Mouse (Mus musculus) telencephalon, adult 2 months (tissue): Measurements from ENCODE around the gene Fbxo48.

ENCODE experiments used
- DNase-seq: peaks from one replicate; pipeline ENCODE4 v3.0.0-alpha.2; 2011; ENCODE audit warnings: low read depth, low spot score

Gene Fbxo48

GRCm38 (mm10) chr11:16950976-16951760, at the start of gene Fbxo48:
Fbxo48 (plus strand) TSS chr11:16951375.
- DNase-seq: peak; percentile 97

- peak; percentile 56 for DNase-seq
Observed at GRCm38 (mm10) chr11:16904302-16905011, 46.7 kb upstream of the Fbxo48 start.

- DNase-seq: no peak
Observed at GRCm38 (mm10) chr11:16905012-16905332, 46.2 kb upstream of the Fbxo48 start.

- no peak for DNase-seq
Observed at GRCm38 (mm10) chr11:16906530-16906929, 44.6 kb upstream of the Fbxo48 start.

- DNase-seq: no peak
Observed at GRCm38 (mm10) chr11:16907517-16908129, 43.6 kb upstream of the Fbxo48 start.

GRCm38 (mm10) chr11:16914756-16915155, 36.4 kb upstream of the Fbxo48 start:
- no peak for DNase-seq

GRCm38 (mm10) chr11:16915850-16916249, 35.3 kb upstream of the Fbxo48 start:
- DNase-seq: no peak

GRCm38 (mm10) chr11:16917512-16917911, 33.7 kb upstream of the Fbxo48 start:
- no peak for DNase-seq

- DNase-seq: no peak
Observed at GRCm38 (mm10) chr11:16932159-16932558, 19.0 kb upstream of the Fbxo48 start.

- no peak for DNase-seq
Observed at GRCm38 (mm10) chr11:16935577-16936236, 15.5 kb upstream of the Fbxo48 start.

GRCm38 (mm10) chr11:16941103-16941793, 9.9 kb upstream of the Fbxo48 start:
- DNase-seq: no peak

GRCm38 (mm10) chr11:16941973-16942452, 9.2 kb upstream of the Fbxo48 start:
- DNase-seq: no peak

- no peak for DNase-seq
Observed at GRCm38 (mm10) chr11:16943016-16943415, 8.2 kb upstream of the Fbxo48 start.

GRCm38 (mm10) chr11:16948756-16949155, 2.4 kb upstream of the Fbxo48 start:
- no peak for DNase-seq

GRCm38 (mm10) chr11:16950226-16950975, 774 bp upstream of the Fbxo48 start:
- DNase-seq: no peak

- DNase-seq: no peak
Observed at GRCm38 (mm10) chr11:16951761-16952010, 511 bp downstream of the Fbxo48 start.

GRCm38 (mm10) chr11:16956115-16956862, 5.1 kb downstream of the Fbxo48 start:
- DNase-seq: no peak

GRCm38 (mm10) chr11:16957030-16957429, 5.9 kb downstream of the Fbxo48 start:
- DNase-seq: no peak

- no peak for DNase-seq
Observed at GRCm38 (mm10) chr11:16958520-16958919, 7.3 kb downstream of the Fbxo48 start.

- DNase-seq: peak; percentile 50
Observed at GRCm38 (mm10) chr11:16967806-16968205, 16.6 kb downstream of the Fbxo48 start.
